Mouse (Mus musculus) kidney, adult 2 months (tissue): ENCODE measurements around the gene Ap2a2.

Experiments
- CTCF ChIP-seq: fragments of 200-500 bp; conservative IDR thresholded peaks from 2 replicates; pipeline ENCODE4 v1.5.1; 2011; ENCODE audit warnings: low read depth, mild to moderate bottlenecking, control low read depth, low read length, moderate library complexity, mixed read lengths; ENCODE audit not compliant: insufficient read depth, insufficient read length
- POLR2A ChIP-seq: fragments of 200-500 bp; IDR thresholded peaks from one replicate; pipeline ENCODE4 v1.6.1; 2011; ENCODE audit warnings: low read depth, low read length, control low read depth

DNA sequence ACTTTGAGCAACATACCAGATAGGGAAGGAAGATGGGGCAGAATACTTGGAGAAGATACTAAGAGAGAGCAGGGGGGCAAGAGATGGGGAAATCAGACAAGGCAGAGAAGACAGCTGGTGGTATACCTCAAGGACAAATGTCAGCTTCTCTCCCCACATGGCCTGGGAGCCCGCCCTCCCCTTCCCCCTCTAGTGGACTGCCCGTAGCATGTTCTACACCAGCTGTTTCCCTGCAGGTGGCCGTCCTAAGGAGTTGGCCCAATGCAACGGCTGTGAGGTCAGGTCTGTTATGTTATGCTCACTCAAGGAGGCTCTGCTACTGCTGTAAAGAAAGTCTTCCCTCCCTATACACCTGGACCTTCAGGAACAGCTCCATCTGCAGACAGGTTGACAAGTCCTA, 39.0 kb upstream of the Ap2a2 start:
- TF ChIP-seq CTCF = no peak
- TF ChIP-seq POLR2A = no peak
